Mouse (Mus musculus) midbrain, embryonic 13.5 days (tissue): ENCODE measurements around the gene Wdr89. TPM values are rescaled to one million over a fixed set of nuclear protein-coding genes. Genes with fewer than 3 reads are reported as not detected.

ENCODE experiments used
- ATAC-seq: fragments of 200-750 bp; cut with Nextera tagmentation; 2 replicates; pipeline ENCODE4 v1.8.0; 2017; ENCODE audit warnings: mild to moderate bottlenecking, moderate TSS enrichment, moderate library complexity
- H3K27ac ChIP-seq: fragments of 300-500 bp; sonication (generic); 2 replicates; pipeline ENCODE4 v1.5.1; 2015; ENCODE audit warnings: inconsistent platforms, mild to moderate bottlenecking, moderate library complexity
- H3K27me3 ChIP-seq: fragments of 300-500 bp; sonication (generic); 2 replicates; pipeline ENCODE4 v1.6.1; 2015; ENCODE audit warnings: mild to moderate bottlenecking, inconsistent platforms
- H3K36me3 ChIP-seq: fragments of 300-500 bp; sonication (generic); 2 replicates; pipeline ENCODE4 v1.6.1; 2015; ENCODE audit warnings: mild to moderate bottlenecking, inconsistent platforms
- H3K4me1 ChIP-seq: fragments of 300-500 bp; sonication (generic); replicated peaks from 2 replicates; pipeline ENCODE4 v1.6.1; 2015; ENCODE audit warnings: inconsistent platforms
- H3K4me2 ChIP-seq: fragments of 300-500 bp; sonication (generic); replicated peaks from 2 replicates; pipeline ENCODE4 v1.6.1; 2015; ENCODE audit warnings: moderate library complexity, mild to moderate bottlenecking, inconsistent platforms
- H3K4me3 ChIP-seq: fragments of 300-500 bp; sonication (generic); replicated peaks from 2 replicates; pipeline ENCODE4 v1.5.1; 2015; ENCODE audit warnings: mild to moderate bottlenecking, inconsistent platforms
- H3K9ac ChIP-seq: fragments of 300-500 bp; sonication (generic); replicated peaks from 2 replicates; pipeline ENCODE4 v1.6.1; 2015; ENCODE audit warnings: mild to moderate bottlenecking, inconsistent platforms
- H3K9me3 ChIP-seq: fragments of 300-500 bp; sonication (generic); 2 replicates; pipeline ENCODE4 v1.6.1; 2016; ENCODE audit warnings: mild to moderate bottlenecking, inconsistent platforms
- WGBS: fragments of 180-500 bp; shearing (Covaris S2); methylation state at CpG from one replicate; pipeline ENCODE4 v1.1.7; 2015; 5-methylcytosine and 5-hydroxymethylcytosine counted together
- polyA plus RNA-seq: library from polyadenylated mRNA; unstranded; fragments of >200 nt; fragmentation: Nextera tagmentation; extraction: Ambion mirVana; gene quantifications from 2 replicates; pipeline ENCODE4 v1.2.1, GENCODE M21; 2015

Wdr89 gene
- polyA plus RNA-seq, 1 experiment from 2014 or later = 7.5 TPM

GRCm38 (mm10) chr12:75638345-75638744, 31.0 kb downstream of the Wdr89 start:
- no peaks in the 10 kb centered on the region for H3K27me3 ChIP-seq
- H3K4me1 ChIP-seq = no peaks in the 10 kb centered on the region
- H3K4me3 ChIP-seq = no peak overlapping the region
- no peaks in the 10 kb centered on the region for H3K36me3 ChIP-seq
- ATAC-seq = no peak
- H3K27ac ChIP-seq = no peak overlapping the region
- no peak overlapping the region for H3K4me2 ChIP-seq
- 90% methylated on average over 2 of the region's 2 CpGs for WGBS
- H3K9me3 ChIP-seq = no peaks in the 10 kb centered on the region
- no peak overlapping the region for H3K9ac ChIP-seq

- Histone ChIP-seq H3K4me3 (no peak overlapping the region), H3K27me3 (no peaks in the 10 kb centered on the region), H3K9me3 (no peaks in the 10 kb centered on the region), H3K4me1 (no peaks in the 10 kb centered on the region), H3K36me3 (peaks cover 9% of the 10 kb centered on the region), H3K4me2 (no peak overlapping the region), H3K9ac (no peak overlapping the region), H3K27ac (no peak overlapping the region)
- WGBS = 92% methylated on average over 3 of the region's 3 CpGs
- ATAC-seq = no peak
Measured at GRCm38 (mm10) chr12:75637103-75637502, 32.2 kb downstream of the Wdr89 start.

GRCm38 (mm10) chr12:75635771-75636430, 33.4 kb downstream of the Wdr89 start:
- Histone ChIP-seq H3K4me2 (no peak overlapping the region), H3K36me3 (peaks cover 10% of the 10 kb centered on the region), H3K9me3 (no peaks in the 10 kb centered on the region), H3K27ac (no peak overlapping the region), H3K4me3 (no peak overlapping the region), H3K9ac (no peak overlapping the region), H3K4me1 (no peaks in the 10 kb centered on the region), H3K27me3 (no peaks in the 10 kb centered on the region)
- no peak for ATAC-seq
- WGBS = 91% methylated on average over 10 of the region's 10 CpGs

- Histone ChIP-seq H3K4me2 (no peak overlapping the region), H3K9me3 (no peaks in the 10 kb centered on the region), H3K27me3 (no peaks in the 10 kb centered on the region), H3K36me3 (peaks cover 10% of the 10 kb centered on the region), H3K9ac (no peak overlapping the region), H3K4me3 (no peak overlapping the region), H3K27ac (no peak overlapping the region), H3K4me1 (no peaks in the 10 kb centered on the region)
- 71% methylated on average over 1 of the region's 1 CpGs for WGBS
- ATAC-seq = no peak
Measured at GRCm38 (mm10) chr12:75629618-75630017, 39.7 kb downstream of the Wdr89 start.

GRCm38 (mm10) chr12:75623292-75623691, 46.0 kb downstream of the Wdr89 start:
- no peak for ATAC-seq
- Histone ChIP-seq H3K4me1 (no peaks in the 10 kb centered on the region), H3K27ac (no peak overlapping the region), H3K4me3 (no peak overlapping the region), H3K4me2 (no peak overlapping the region), H3K36me3 (no peaks in the 10 kb centered on the region), H3K27me3 (no peaks in the 10 kb centered on the region), H3K9ac (no peak overlapping the region), H3K9me3 (0 out of 2 replicates have a peak, but pooled peaks cover 4% of the 10 kb centered on the region)
- 95% methylated on average over 5 of the region's 5 CpGs for WGBS

- no peak for ATAC-seq
- Histone ChIP-seq H3K27ac (no peak overlapping the region), H3K9me3 (0 out of 2 replicates have a peak, but pooled peaks cover 4% of the 10 kb centered on the region), H3K36me3 (no peaks in the 10 kb centered on the region), H3K4me2 (no peak overlapping the region), H3K4me1 (no peaks in the 10 kb centered on the region), H3K4me3 (no peak overlapping the region), H3K9ac (no peak overlapping the region), H3K27me3 (no peaks in the 10 kb centered on the region)
- 84% methylated on average over 3 of the region's 3 CpGs for WGBS
Measured at GRCm38 (mm10) chr12:75622835-75623234, 46.5 kb downstream of the Wdr89 start.

- Histone ChIP-seq H3K4me1 (no peaks in the 10 kb centered on the region), H3K27ac (no peak overlapping the region), H3K4me3 (no peak overlapping the region), H3K9ac (no peak overlapping the region), H3K27me3 (no peaks in the 10 kb centered on the region), H3K4me2 (no peak overlapping the region), H3K36me3 (no peaks in the 10 kb centered on the region), H3K9me3 (0 out of 2 replicates have a peak, but pooled peaks cover 2% of the 10 kb centered on the region)
- ATAC-seq = no peak
- WGBS = 56% methylated on average over 8 of the region's 8 CpGs
Measured at GRCm38 (mm10) chr12:75616841-75617240, 52.5 kb downstream of the Wdr89 start.

GRCm38 (mm10) chr12:75616158-75616791, 53.1 kb downstream of the Wdr89 start:
- no peaks in the 10 kb centered on the region for H3K9me3 ChIP-seq
- no peak overlapping the region for H3K27ac ChIP-seq
- H3K36me3 ChIP-seq = no peaks in the 10 kb centered on the region
- no peak for ATAC-seq
- H3K9ac ChIP-seq = no peak overlapping the region
- H3K27me3 ChIP-seq = no peaks in the 10 kb centered on the region
- WGBS = 5% methylated on average over 23 of the region's 24 CpGs
- H3K4me3 ChIP-seq = no peak overlapping the region
- peak overlapping the region; percentile 30 for H3K4me2 ChIP-seq
- no peaks in the 10 kb centered on the region for H3K4me1 ChIP-seq

GRCm38 (mm10) chr12:75615556-75615955, 53.8 kb downstream of the Wdr89 start:
- no peaks in the 10 kb centered on the region for H3K27me3 ChIP-seq
- no peak overlapping the region for H3K9ac ChIP-seq
- no peaks in the 10 kb centered on the region for H3K4me1 ChIP-seq
- H3K4me2 ChIP-seq = no peak overlapping the region
- H3K9me3 ChIP-seq = no peaks in the 10 kb centered on the region
- no peak overlapping the region for H3K4me3 ChIP-seq
- H3K36me3 ChIP-seq = no peaks in the 10 kb centered on the region
- no peak overlapping the region for H3K27ac ChIP-seq
- WGBS = 60% methylated on average over 3 of the region's 3 CpGs
- ATAC-seq = no peak

GRCm38 (mm10) chr12:75612711-75613110, 56.6 kb downstream of the Wdr89 start:
- ATAC-seq = no peak
- Histone ChIP-seq H3K9ac (no peak overlapping the region), H3K9me3 (no peaks in the 10 kb centered on the region), H3K27me3 (no peaks in the 10 kb centered on the region), H3K4me3 (no peak overlapping the region), H3K4me1 (no peaks in the 10 kb centered on the region), H3K27ac (no peak overlapping the region), H3K36me3 (no peaks in the 10 kb centered on the region), H3K4me2 (no peak overlapping the region)
- 84% methylated on average over 7 of the region's 7 CpGs for WGBS

- Histone ChIP-seq H3K4me2 (no peak overlapping the region), H3K4me1 (peaks cover 5% of the 10 kb centered on the region), H3K36me3 (no peaks in the 10 kb centered on the region), H3K27ac (no peak overlapping the region), H3K27me3 (no peaks in the 10 kb centered on the region), H3K4me3 (no peak overlapping the region), H3K9me3 (no peaks in the 10 kb centered on the region), H3K9ac (peak overlapping the region; percentile 46; the same call in 1 of the 2 replicates)
- 14% methylated on average over 4 of the region's 4 CpGs for WGBS
- ATAC-seq = no peak
Measured at GRCm38 (mm10) chr12:75599490-75599889, 69.8 kb downstream of the Wdr89 start.

GRCm38 (mm10) chr12:75598988-75599387, 70.3 kb downstream of the Wdr89 start:
- WGBS = 66% methylated on average over 4 of the region's 4 CpGs
- no peak overlapping the region for H3K27ac ChIP-seq
- no peak overlapping the region for H3K4me2 ChIP-seq
- ATAC-seq = no peak
- H3K4me3 ChIP-seq = no peak overlapping the region
- H3K9ac ChIP-seq = 0 out of 2 replicates have a peak overlapping the region, but pooled peaks have one; percentile 46
- no peaks in the 10 kb centered on the region for H3K9me3 ChIP-seq
- no peaks in the 10 kb centered on the region for H3K36me3 ChIP-seq
- H3K27me3 ChIP-seq = no peaks in the 10 kb centered on the region
- peaks cover 10% of the 10 kb centered on the region for H3K4me1 ChIP-seq
